Mouse (Mus musculus): ENCODE data around the gene 2310007B03Rik. TPM values are rescaled to one million over a fixed set of nuclear protein-coding genes. Genes with fewer than 3 reads are reported as not detected.

The 2310007B03Rik gene
- polyA plus RNA-seq, 1 experiment from 2014 or later = not detected

DNA sequence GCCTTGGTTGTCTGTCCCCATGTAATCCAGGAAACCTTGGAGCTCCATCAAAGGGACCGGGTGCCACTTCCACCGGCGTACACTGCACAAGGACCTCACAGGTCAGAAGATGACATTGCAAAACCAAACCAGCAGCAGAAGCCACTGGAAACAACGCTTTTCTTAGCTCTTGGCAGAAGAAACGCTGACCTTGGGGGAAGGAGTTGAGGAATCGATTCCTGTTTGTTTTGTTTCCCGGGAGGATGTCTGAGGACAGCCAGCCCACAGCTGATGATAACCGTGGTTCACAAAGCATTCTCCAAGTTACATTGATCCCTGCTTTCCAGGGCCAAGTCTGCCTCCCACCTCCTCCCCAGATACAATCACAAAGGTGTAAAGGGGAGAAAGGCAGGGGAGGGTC lies 36.7 kb downstream of the 2310007B03Rik start:
- ATAC-seq (ENCODE audit: low read depth) = no peak
- Histone ChIP-seq H3K4me2 (ENCODE audit: low read depth, low read length) (no peak overlapping the region), H3K9me3 (ENCODE audit: control insufficient read depth, low read length) (no peaks in the 10 kb centered on the region), H3K4me3 (ENCODE audit: low read depth, low read length) (no peak overlapping the region), H3K27ac (ENCODE audit: low read depth, low read length) (no peak overlapping the region), H3K27me3 (ENCODE audit: control insufficient read depth, insufficient read depth, low read length) (no peaks in the 10 kb centered on the region), H3K36me3 (ENCODE audit: control insufficient read depth, insufficient read depth, low read length) (no peaks in the 10 kb centered on the region), H3K4me1 (ENCODE audit: control insufficient read depth, insufficient read depth, low read length) (no peaks in the 10 kb centered on the region), H3K9ac (replicated peaks; ENCODE audit: low read depth, low read length) (no peak overlapping the region)
- 75% methylated on average over 8 of the region's 8 CpGs for WGBS

DNA sequence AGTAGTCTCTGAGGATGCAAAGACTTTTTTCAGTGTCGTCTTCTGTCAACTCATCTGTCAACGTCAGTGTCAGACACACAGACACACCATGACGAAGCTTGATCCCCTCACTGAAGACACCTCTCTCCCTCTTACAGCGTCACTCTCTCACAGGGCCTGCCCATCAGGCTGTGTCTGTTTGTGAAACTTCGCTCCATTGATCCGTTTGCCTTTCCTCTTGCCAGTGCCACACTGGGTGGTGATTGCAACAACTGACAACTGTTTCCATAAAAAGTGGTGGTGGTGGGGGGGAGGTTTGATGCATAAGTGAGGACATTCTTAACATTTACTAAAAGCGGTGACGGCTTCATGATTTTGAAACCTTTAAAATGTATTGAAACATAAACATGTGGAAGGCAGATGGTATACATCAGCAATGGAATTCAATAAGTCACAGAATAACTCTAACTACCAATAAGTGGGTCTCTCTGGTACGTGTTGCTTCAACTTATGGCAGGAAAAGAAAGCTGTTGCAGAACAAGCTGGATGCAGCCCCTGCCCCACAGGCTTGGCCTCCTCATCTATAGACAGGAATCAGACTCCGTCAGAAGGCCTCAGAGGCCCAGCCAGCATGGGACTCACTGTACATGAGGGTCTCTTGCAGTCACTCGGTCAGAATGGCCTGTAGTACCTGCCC lies 37.4 kb downstream of the 2310007B03Rik start:
- no peaks in the 10 kb centered on the region for H3K4me1 ChIP-seq (ENCODE audit: control insufficient read depth, insufficient read depth, low read length)
- no peaks in the 10 kb centered on the region for H3K27me3 ChIP-seq (ENCODE audit: control insufficient read depth, insufficient read depth, low read length)
- WGBS = 84% methylated on average over 11 of the region's 11 CpGs
- no peak overlapping the region for H3K27ac ChIP-seq (ENCODE audit: low read depth, low read length)
- H3K4me3 ChIP-seq (ENCODE audit: low read depth, low read length) = no peak overlapping the region
- no peaks in the 10 kb centered on the region for H3K36me3 ChIP-seq (ENCODE audit: control insufficient read depth, insufficient read depth, low read length)
- no peak overlapping the region for H3K4me2 ChIP-seq (ENCODE audit: low read depth, low read length)
- H3K9ac ChIP-seq (replicated peaks; ENCODE audit: low read depth, low read length) = no peak overlapping the region
- no peaks in the 10 kb centered on the region for H3K9me3 ChIP-seq (ENCODE audit: control insufficient read depth, low read length)
- no peak for ATAC-seq (ENCODE audit: low read depth)

DNA sequence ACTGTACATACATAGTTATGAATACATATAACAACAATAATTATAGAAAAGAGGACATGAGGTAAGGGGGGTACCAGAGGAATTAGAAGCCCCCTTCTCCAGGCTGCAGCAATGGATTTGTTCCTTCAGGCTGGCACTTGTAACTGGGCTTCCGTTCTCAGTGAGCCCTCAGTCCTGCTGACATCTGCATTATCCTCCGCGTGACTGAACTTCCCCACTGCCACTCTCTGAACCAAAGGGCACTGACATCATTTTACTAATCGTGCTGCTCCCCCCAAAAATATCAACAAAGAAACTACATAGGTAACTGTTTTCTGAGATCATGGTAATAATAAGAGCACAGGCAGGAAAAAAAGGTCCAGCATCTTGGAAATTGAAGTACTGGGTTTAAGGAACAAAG lies 41.9 kb downstream of the 2310007B03Rik start:
- Histone ChIP-seq H3K27ac (ENCODE audit: low read depth, low read length) (no peak overlapping the region), H3K9ac (replicated peaks; ENCODE audit: low read depth, low read length) (no peak overlapping the region), H3K9me3 (ENCODE audit: control insufficient read depth, low read length) (no peaks in the 10 kb centered on the region), H3K4me1 (ENCODE audit: control insufficient read depth, insufficient read depth, low read length) (peaks cover 4% of the 10 kb centered on the region; the same call in 1 of the 2 replicates), H3K4me3 (ENCODE audit: low read depth, low read length) (no peak overlapping the region), H3K27me3 (ENCODE audit: control insufficient read depth, insufficient read depth, low read length) (no peaks in the 10 kb centered on the region), H3K4me2 (ENCODE audit: low read depth, low read length) (no peak overlapping the region), H3K36me3 (ENCODE audit: control insufficient read depth, insufficient read depth, low read length) (no peaks in the 10 kb centered on the region)
- 37% methylated on average over 4 of the region's 4 CpGs for WGBS
- ATAC-seq (ENCODE audit: low read depth) = no peak

DNA sequence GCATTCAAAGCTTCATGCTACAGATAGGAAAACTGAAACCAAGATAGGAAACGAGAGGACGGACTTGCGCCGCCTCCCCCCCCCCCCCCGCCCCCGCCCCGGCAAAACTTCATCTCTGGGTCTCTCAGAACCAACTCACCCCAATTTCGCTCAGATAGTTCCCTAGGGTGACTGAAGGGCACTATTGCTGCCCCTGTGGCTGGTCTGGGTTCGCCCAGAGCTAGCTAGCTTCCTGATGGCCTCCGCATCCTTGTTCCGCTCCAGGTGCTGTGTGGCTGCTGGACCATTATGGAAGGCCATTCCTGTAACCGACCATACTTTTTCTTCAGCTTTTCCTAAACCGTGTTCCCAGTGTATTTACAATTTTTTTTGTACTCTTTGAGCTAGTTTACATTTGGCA lies 45.3 kb downstream of the 2310007B03Rik start:
- WGBS = 15% methylated on average over 8 of the region's 13 CpGs
- ATAC-seq (ENCODE audit: low read depth) = peak; percentile 73; the same call in 1 of the 2 replicates
- H3K9ac ChIP-seq (replicated peaks; ENCODE audit: low read depth, low read length) = peak overlapping the region; percentile 44; the same call in 1 of the 2 replicates

DNA sequence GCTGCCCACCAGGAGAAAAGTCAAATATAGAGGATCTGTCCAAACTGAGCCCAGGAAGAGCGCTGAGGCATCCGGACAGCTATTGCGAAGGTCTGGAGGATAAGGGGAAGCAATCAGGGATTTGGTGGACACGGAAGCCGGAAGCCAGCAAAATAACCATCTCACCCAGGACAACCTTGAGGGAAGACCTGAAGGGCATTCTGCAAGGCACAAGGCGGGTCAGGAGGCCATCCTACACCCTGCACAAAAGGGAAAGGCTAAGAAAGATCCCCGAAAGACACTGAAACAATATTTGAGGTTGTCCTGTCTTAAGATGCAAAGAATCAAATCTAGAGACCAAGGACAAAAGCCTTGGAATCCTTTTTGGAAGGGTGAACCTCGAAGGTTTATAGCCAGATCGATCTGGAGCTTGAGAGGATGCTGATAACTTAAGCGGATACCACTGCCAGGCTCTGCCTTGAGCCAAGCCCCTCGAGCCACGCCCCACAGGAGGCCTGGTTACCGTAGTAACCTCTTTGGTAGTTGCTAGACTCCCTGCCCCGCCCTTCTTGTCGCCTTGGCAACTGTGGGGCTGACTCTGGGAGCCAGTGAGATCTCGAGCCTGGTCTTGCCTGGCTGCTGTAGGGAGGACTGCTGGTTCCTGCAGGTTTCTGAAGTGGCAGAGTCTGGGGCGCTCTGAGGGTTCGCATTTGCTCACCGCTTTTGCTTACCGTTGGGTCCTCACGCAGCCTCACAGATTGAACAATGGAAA lies 45.9 kb downstream of the 2310007B03Rik start:
- Histone ChIP-seq H3K27me3 (ENCODE audit: control insufficient read depth, insufficient read depth, low read length) (no peaks in the 10 kb centered on the region), H3K4me1 (ENCODE audit: control insufficient read depth, insufficient read depth, low read length) (peaks cover 4% of the 10 kb centered on the region; the same call in 1 of the 2 replicates), H3K9ac (replicated peaks; ENCODE audit: low read depth, low read length) (peak overlapping the region; percentile 44; the same call in 1 of the 2 replicates), H3K27ac (ENCODE audit: low read depth, low read length) (no peak overlapping the region), H3K9me3 (ENCODE audit: control insufficient read depth, low read length) (no peaks in the 10 kb centered on the region), H3K36me3 (ENCODE audit: control insufficient read depth, insufficient read depth, low read length) (no peaks in the 10 kb centered on the region), H3K4me2 (ENCODE audit: low read depth, low read length) (peak overlapping the region; percentile 64), H3K4me3 (ENCODE audit: low read depth, low read length) (peak overlapping the region; percentile 24)
- ATAC-seq (ENCODE audit: low read depth) = peak; percentile 100
- WGBS = 25% methylated on average over 21 of the region's 21 CpGs

More for the DNA sequence above, 45.3 kb downstream of the 2310007B03Rik start:
- Histone ChIP-seq H3K4me3 (ENCODE audit: low read depth, low read length) (peak overlapping the region; percentile 24), H3K27me3 (ENCODE audit: control insufficient read depth, insufficient read depth, low read length) (no peaks in the 10 kb centered on the region), H3K4me1 (ENCODE audit: control insufficient read depth, insufficient read depth, low read length) (peaks cover 4% of the 10 kb centered on the region; the same call in 1 of the 2 replicates), H3K4me2 (ENCODE audit: low read depth, low read length) (peak overlapping the region; percentile 64), H3K27ac (ENCODE audit: low read depth, low read length) (no peak overlapping the region), H3K36me3 (ENCODE audit: control insufficient read depth, insufficient read depth, low read length) (no peaks in the 10 kb centered on the region), H3K9me3 (ENCODE audit: control insufficient read depth, low read length) (no peaks in the 10 kb centered on the region)

GRCm38 (mm10) chr1:93102700-93103099 lies 58.0 kb downstream of the 2310007B03Rik start:
- Histone ChIP-seq H3K4me3 (ENCODE audit: low read depth, low read length) (no peak overlapping the region), H3K27ac (ENCODE audit: low read depth, low read length) (no peak overlapping the region; the same call in 1 of the 2 replicates), H3K4me1 (ENCODE audit: control insufficient read depth, insufficient read depth, low read length) (peaks cover 15% of the 10 kb centered on the region), H3K9me3 (ENCODE audit: control insufficient read depth, low read length) (no peaks in the 10 kb centered on the region), H3K9ac (replicated peaks; ENCODE audit: low read depth, low read length) (no peak overlapping the region), H3K4me2 (ENCODE audit: low read depth, low read length) (no peak overlapping the region), H3K27me3 (ENCODE audit: control insufficient read depth, insufficient read depth, low read length) (no peaks in the 10 kb centered on the region), H3K36me3 (ENCODE audit: control insufficient read depth, insufficient read depth, low read length) (no peaks in the 10 kb centered on the region)
- ATAC-seq (ENCODE audit: low read depth) = no peak
- 56% methylated on average over 7 of the region's 7 CpGs for WGBS

DNA sequence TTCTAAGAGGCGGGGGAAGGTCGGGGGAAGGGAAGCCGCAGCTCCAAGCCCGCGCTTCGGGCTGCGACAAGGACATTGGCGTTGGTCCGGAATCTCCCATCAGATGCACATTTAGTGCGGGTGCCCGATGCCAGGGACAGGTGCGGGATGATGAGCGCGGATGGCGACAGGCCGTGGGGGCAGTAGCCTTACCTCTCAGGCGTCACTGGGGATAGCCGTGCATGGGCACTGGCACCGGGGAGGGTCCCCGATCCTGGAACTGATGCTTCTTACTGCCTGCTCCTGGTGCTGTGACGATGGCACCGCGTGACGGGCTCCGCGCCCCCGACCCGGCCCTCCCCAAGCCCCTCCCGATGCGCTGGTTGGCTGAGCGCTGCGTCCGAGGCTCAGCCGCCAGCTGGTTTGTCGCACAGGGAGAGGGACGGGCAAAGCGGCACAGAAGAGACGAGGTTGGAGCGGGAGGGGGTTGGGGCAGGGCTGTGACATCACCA lies 59.1 kb downstream of the 2310007B03Rik start, which contains the start of gene Kif1a:
Gene Kif1a, minus strand, starts transcription at position 381 of the 491 bp plus-strand sequence.
- H3K4me1 ChIP-seq (ENCODE audit: control insufficient read depth, insufficient read depth, low read length) = peaks cover 15% of the 10 kb centered on the region
- peak within 1 kb of the TSS; percentile 76 for H3K4me3 ChIP-seq (ENCODE audit: low read depth, low read length)
- peak within 1 kb of the TSS; percentile 90 for H3K27ac ChIP-seq (ENCODE audit: low read depth, low read length)
- peak within 1 kb of the TSS; percentile 92 for H3K4me2 ChIP-seq (ENCODE audit: low read depth, low read length)
- peak within 1 kb of the TSS; percentile 76 for H3K9ac ChIP-seq (replicated peaks; ENCODE audit: low read depth, low read length)
- H3K36me3 ChIP-seq (ENCODE audit: control insufficient read depth, insufficient read depth, low read length) = no peaks in the 10 kb centered on the region
- WGBS = under 1% methylated on average over 39 of the region's 39 CpGs
- H3K27me3 ChIP-seq (ENCODE audit: control insufficient read depth, insufficient read depth, low read length) = no peaks in the 10 kb centered on the region
- ATAC-seq (ENCODE audit: low read depth) = peak; percentile 93
- H3K9me3 ChIP-seq (ENCODE audit: control insufficient read depth, low read length) = no peaks in the 10 kb centered on the region

All from neural tube, embryonic 14.5 days (tissue).